Mouse (Mus musculus) cerebellum, adult 9-11 months (tissue): Measurements from ENCODE around the gene Mctp1.

Source experiments
- DNase-seq: peaks from one replicate; pipeline ENCODE4 v3.0.0; 2022

Mctp1 gene

DNA sequence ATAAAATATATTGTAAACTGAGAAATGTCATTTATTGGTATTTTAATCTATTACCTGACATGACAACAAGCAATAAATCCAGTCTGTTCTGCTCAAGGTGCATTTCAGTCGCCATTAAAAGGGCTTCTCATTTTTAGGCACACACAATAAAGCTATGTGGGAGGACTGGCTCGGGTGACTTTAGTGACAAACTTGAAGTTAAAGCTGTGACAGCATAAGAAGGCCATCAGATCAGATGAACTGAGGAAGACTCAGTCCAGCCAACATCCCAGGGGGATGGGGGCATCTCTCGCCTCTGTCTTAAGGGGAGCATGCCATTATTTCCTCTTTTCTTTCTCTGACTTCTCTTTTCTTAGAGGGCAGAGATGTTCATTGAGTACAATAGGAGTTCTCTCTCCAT, 453.7 kb downstream of the Mctp1 start:
- DNase-seq: no peak

DNA sequence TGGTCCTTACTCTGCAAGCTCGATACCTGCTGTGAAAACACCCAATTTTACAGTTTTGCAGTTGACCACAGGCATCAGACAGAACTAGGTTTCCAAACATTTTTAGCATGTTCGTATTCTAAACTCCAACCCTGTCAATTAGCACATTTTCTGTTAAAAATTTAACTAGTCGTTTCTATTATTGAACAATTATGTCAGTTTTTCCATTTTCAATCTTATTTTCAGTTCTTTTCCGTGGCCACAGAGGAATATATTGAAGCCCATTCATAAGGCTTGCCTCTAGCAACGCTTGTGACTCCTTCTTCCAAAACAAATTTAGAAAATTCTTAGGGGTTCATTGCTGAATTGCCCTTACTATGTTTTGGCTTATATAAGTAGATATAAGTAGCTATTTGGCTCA, 456.4 kb downstream of the Mctp1 start:
- DNase-seq: no peak

DNA sequence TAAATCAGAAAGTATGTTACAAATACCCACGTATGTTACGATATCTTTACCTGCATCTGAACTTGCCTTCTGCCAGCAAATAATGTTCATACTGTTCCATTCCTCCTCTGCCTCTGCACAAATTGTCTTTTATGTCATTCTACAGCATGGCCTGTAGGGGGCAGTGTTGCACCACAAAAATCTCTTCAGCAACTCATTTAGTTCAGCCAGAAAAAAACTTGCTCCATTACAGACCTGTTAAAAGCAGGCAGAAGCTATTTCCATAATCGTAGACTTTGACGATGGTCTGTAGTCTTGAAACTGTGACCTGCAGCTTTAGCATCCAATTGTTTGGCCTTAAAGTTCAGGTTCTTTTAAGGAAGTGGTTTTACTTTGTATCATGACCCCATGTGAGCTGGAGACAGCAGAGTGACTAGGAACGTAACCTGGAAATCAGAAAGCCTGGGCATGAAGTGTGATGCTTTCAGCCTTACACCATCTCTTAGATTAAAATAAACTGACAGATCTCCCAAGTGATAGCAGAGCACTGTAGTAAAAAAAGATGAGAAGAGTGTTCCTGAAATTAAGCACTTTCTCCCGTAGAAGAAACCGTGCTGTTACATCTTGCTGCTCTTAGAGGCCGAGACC, 460.4 kb downstream of the Mctp1 start:
- DNase-seq: peak; percentile 38

DNA sequence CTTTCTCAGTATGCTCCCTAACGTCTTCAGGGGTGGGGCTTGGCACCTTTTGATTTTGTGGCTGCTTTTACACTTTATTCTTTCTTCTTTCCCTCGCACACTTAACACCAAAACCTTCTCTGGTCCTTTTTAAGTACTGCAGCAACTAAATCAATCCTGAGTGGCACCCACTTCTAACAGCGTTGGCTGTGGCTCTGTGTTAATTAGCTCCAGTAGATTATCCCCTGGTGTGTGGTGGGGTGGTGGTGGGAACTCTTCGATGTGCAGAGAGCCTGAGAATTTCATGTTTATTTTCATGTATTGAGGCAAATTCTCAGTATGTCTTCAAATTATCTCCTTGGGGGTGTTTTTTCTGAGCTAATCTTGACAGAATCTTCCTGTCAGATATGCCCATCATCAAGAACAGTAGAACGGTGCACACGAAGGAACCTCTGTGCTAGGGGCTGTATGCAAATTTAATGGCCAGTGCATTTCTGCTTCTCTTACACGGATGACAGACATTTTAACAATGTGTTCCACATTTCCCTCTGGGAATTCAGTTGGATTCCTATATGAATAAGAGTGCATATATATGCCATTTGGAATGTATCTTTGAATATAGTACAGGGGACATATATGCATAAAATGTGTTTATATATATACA, 466.2 kb downstream of the Mctp1 start:
- DNase-seq: no peak

DNA sequence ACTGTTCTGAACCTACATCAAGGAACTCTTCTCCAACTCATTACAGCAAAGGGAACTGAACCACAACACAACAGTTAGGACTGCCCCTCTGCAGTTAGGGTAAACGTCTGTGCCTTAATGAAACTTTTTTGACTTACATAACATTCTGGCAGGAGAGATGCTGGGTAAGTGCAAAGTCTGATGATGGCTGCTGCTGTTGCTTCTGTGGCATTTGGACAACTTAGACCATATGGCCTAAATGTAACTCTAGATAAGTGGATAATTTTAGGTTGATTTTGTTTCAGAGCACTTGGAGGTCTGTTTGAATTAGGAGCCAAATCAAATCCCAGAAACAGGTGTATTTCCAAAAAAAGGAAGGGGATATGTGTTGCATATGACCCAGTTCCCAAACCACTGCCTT, 470.0 kb downstream of the Mctp1 start:
- DNase-seq: no peak

DNA sequence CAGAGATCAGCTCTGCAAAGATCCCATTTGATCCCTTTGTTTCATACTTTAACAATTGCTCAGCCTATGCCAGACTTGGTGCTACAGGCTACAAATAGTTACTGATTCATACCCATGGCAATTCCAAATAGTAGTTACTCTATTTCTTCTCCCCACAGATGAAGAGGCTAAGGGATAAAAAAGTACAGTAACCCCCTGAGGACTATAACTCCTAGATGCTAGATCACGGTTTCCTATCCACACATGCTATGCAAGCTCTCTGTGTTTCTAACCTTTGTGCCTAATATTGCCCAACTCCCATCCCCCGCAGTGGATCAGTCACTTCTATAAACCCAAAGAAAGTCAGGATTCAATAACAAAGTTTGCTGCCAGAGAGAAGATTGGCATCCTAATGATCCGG, 470.7 kb downstream of the Mctp1 start:
- DNase-seq: no peak

DNA sequence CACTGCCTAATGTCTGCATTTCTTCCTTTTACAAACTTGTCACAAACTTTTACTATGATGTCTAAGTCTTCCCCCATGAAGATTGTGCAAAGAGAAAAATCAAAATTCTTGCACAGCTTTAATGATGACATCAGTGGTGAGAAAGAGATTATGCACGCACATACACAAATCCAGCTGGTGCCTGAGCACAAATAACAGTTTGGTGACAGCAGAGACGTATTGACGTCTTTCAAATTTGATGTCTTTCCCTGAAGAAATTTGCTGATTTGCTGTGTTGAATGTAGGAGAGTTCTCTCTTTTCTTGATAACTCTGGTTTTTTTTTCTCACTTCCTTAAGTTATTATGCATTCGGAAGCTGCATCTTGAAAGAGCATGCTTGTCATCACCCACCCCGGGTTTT, 472.7 kb downstream of the Mctp1 start:
- no peak for DNase-seq

DNA sequence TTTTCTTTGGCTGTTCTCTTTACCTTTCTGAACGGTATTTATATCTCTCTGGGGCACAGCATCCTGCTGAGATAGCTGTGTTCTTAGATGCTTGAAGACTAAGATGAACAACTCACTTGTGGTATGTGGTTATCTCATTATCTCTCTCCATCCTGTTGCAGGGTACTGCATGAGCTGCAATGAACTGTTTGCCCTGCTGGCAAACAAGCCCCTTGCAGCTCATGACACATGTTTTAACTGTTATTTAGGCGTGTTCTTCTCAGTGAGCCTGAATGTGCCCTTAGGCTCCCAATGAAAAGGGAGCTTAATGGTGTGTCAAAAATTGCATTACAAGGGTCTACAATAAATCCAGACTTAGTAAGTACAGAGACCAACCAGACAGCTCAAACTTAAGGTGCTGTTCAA, 473.7 kb downstream of the Mctp1 start:
- no peak for DNase-seq

DNA sequence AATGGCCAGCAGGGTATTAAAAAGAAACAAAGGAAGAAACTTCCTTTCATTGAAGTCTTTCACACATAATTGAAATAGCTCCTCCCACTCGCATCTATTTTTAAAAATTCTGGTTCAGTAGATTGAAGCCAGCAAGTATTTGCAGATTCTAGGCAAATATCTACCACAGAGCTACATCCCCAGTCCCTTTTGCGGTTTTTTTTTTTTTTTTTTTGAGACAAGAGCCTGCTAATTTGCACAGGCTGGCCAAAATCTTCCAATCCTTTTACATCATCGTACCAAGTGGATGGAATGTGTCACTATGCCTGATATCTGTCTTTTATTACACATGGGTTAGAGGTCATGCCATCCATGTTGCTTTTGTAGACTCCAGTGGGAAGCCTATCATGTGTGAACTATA, 486.0 kb downstream of the Mctp1 start:
- DNase-seq: no peak

DNA sequence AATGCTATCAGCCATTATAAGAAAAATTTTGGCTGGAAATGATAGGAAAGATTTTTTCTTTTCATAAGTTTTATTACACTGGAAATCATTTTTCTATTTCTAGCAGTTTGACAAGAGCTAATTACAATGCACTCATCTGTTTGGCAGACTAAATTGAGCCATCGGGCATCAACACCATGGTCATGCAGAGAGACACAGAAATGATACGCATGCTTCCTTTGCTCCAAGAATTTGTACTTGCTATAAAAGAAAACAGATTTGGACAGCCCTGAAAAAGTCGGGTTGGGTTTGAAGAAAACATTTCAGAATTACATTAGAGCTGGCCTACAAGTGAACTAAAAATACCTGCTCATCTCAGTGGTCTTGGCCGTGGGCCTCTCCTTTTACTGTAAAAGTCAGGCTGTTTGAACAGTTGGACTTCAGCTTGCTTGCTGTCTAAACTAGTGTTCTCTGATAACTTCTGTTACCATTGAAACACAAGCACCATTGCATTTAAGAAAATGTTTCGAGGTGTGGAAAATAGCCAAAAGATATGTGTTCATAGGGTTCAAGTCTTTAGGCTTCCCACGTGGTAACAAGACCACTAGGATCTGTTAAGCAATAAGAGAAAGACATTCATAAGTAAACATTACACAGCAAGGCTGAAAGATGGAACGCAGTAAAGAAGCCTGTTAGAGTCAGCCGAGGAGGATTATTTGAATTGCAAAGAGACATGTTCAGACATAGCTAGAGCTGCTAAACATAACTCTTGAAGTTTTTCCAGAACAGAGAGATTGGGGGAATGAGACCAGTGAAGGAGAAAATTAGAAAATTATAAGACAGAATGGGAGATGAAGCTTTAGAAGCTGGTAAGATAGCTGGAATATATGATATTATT, 493.8 kb downstream of the Mctp1 start:
- no peak for DNase-seq

DNA sequence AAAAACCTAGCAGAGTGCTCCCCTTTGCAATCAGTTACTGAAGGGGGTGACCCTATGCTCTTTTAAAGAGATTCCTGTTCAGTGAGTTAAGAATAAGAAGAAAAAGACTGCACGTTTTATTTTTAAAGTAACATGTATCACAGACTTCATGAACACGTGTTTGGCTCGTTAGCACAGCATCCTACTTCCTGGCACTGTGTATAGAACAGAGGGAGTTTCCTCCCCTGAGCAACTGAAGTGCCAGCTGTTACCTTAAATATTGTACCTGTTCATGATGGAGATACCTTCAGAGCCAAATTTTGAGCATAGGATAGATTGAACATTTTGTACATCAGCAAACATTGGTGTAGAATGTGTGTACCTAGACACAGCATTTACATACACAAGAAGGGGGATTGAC, 494.7 kb downstream of the Mctp1 start:
- DNase-seq: peak; percentile 17

DNA sequence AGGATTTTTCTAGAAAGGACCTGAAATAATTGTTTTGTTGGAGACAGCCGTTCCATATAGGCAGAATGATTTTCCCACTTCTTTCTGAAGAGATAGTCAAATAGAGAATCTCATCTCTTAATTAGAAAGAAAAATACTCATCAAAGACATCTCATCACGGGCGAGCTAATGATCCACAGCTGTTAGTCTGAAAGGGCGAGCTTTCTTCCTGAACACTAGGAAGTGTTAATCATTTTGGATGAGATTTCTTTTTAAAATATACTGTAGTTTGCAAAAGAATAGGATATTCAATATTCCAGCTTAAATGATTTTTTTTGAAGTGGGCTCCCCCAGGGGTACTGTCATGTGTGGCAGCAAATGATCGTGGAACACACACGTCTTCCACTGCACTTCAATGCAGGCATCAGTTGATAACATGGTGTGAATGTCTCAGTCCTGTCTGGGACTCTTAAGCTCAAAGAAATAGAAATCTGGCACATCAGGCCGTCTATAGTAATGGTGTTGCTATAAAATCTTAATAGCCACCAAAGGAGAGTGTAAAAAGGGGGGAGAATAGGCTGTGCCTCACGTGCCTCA, 500.3 kb downstream of the Mctp1 start:
- DNase-seq: no peak

DNA sequence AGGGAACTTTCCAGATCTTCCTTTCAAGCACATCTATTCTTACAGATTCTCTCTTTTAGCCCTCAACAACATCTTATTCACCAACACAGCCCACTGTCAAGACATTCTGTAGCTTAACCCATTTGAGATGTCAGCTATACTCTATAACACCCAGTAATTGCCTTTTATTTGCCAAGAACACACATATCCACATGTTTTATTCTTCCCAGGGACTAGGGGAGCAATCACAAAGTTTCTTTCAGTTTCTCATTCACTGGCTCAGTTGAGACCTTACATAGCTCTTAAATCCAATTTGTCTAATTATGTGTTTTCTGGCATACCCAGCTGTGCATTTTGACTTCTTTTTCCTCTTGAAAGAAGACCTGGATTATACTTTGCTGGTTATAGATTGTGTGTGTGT, 508.7 kb downstream of the Mctp1 start:
- no peak for DNase-seq

DNA sequence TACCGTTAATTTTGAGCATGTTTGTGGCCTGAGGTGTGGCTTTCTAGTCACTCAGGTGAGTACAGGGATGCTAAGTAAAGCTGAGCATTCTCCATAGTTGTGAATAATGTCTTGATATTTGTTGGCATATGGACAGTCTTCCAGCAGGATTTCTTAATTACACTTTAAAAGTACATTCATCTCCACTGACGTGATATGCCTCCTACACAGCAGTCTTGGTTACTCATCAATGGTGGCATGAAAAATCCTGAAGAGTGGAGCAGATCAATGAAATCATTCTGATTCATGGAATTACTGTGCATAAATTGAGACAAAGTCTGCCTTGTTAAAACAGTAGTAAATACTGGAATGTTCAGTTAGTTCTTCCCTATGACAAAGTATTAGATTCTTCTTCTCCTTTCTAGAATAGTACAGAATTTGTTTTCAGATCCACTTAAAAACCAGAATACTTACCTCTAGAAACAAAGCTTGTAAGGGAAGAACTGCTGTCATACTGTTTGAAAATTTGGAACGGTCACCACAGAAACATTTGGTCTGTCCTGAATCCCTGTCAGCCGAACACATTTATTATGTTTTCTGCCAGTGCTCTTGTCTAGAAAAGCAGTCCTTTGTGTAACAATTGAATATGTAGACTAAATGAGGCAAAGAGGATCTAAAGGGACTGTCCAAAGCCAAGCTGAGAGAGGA, 511.6 kb downstream of the Mctp1 start:
- DNase-seq: no peak

DNA sequence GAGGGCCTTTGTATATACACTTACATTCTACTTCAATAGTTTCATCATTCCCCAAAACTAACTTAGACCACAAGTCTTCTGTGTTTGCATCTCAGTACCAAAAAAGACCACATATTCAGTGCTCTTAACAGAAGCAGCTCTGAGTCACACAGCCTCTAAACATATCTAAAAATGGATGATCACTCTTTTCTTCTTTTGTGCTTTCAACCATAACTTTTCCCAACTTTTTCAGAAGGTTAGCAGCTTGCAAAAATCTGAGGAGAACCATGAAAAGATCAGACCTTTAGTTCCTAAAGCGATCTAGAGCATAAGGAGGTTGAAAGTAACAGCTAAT, 512.1 kb downstream of the Mctp1 start:
- no peak for DNase-seq

DNA sequence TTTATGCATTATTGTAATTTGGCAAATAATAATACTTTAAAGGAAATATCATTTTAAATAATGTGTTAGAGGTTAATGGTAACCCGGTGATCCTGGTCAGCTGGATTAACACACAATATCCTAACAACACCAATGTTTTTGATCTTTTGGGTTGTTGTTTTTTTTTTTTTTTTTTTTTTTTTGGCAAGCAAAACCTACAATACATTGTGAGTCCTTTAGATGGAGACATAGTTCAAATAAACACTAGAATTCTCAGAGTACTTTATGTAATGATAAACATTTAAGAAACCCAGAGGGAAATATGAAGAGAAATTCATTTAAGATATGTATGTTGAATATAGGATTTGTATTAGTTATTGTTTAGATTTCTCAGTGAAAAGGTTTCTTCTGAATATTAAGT, 534.0 kb downstream of the Mctp1 start:
- no peak for DNase-seq

DNA sequence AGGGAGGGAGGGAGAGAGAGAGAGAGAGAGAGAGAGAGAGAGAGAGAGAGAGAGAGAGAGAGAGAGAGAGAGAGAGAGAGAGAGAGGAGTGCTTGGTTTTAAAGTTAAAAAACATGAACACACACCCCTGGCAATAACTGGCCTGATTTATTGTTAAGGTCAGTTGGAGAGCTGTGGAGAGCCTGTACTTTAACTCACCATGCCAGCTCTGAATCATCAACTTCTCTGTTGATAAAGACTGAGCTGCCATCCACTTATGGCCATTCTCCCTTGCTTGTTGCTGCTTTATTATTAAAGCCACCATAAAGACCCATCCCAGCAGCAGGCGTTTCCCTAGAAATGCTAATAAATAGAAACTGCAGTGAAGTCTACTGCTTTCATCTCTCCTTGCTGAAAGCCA, 542.5 kb downstream of the Mctp1 start:
- DNase-seq: no peak

DNA sequence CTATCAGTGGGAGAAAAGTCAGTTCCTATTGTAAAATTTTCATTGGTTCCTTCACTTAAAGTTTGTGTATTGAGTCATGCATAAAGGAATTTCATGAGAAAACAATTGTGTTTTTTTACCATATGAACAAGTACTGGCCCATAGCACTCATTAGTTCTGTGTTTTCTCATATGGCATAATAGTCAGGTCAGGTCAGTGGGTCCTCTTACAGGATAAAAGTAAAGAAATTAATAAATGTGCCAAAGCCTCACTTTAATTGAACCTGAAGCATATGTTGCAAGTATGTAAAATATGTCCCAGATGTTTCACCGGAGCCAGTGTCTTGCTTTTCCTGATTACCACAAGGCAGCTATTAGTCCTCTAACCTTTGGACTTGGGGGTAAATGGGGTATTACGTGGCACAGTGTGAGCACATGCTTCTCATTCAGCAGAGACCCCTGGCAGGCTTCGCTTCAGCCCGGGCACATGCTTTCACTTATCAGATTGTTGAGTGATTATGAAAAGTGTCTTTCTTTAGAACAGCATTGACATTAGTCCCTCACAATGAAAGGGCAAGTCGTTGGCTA, 543.6 kb downstream of the Mctp1 start:
- DNase-seq: no peak

DNA sequence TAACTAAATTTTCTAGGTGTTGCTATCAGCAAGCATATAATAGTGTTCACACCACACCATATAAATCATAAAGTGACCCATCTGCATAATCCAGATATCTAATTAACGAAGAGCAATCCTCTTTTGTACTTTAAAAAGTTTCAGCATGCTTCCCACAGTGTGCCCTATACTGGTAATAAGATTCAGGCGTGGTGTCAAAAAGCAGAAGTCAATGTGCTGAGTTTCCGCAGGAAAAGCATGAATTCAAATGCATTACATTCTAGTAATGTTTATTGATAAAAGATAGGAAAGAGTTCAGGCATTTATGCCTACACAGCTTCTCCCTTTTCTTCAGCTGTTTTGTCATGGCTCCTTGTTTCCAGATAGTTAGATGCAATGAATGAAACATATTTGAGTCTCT, 544.8 kb downstream of the Mctp1 start:
- no peak for DNase-seq

DNA sequence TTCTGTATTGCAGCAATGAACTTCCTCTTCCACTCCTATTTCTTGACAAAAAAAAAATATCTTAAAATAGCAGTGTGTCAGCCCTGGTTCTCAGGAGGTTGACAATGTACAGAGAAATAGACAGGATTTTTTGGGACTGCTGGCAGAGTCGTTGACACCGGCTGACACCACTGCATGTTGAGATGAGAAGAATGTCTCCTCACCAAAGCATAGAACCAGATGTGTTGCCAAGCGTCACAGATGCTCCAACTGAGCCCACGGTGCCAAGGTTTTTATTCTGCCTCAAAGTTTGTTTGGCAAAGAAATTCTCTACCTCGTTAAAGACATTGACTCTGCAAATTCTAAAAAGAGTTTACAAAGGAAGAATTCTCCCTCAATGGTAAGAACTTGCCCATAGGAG, 548.6 kb downstream of the Mctp1 start:
- no peak for DNase-seq

DNA sequence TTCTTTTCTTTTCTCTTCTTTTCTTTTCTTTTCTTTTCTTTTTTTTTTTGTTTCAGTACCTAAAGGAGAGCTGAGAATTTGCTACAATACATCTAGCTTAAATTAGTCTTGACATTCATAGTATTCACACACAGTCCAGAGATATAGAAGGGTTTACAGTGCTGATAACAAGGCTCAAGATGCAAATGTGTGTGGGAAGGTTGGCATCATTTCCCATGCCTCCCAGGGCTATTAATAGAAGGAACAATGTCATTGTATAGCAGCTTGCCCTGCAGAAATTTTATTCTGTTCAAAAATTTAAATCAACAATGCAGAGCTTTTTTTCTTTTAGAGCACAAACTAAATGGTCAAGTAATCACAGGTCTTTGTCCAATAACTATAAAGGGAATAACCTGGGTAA, 564.9 kb downstream of the Mctp1 start:
- no peak for DNase-seq

DNA sequence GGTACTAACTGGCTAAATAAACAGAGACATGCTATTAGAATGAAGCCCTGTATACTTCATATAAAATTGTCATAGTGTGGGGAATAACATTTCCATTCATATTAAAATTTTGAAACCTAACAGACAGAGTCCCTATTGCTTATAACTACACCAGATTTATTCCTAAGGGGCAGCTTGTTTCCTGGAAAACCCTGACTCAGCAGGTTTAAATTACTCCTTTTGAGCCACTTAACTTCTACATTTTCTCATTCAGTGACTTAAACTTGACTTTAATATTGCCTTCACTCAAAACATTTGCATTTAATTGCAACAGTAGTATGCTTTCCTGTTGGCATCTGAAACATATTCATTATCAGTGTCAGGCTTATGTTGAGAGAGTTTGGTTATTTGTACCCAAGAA, 583.3 kb downstream of the Mctp1 start:
- no peak for DNase-seq

DNA sequence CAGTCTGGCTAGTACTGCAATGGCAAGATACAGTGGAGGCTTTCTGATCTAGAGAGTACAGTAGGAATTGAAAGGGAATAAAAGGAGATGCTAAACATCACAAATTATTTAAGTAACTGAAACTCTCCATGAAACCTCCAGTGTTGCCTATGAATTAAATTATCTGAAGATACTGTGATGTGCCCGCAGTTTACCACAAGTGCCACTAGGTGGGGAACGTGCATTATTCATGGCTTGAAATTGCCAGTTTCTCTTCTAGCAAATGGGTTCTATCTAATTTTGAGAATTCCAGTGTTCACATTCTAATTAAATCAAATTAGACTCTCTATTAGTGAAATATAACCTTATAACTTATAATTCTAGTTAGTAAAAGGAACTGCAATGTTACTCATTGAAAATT, 585.1 kb downstream of the Mctp1 start:
- no peak for DNase-seq
